Mouse (Mus musculus): ENCODE data around the gene Gpank1.

GRCm38 (mm10) chr17:35077786-35078233 is 43.4 kb upstream of the Gpank1 start, which contains the start of gene Ly6g6d:
- TF ChIP-seq CTCF (IDR thresholded peaks at IDR 0.05; ENCODE audit: low read depth) (peak; percentile 62), EP300 (IDR thresholded peaks at IDR 0.05; ENCODE audit: low read depth) (no peak)

Data from heart, postnatal 0 days (tissue).